Mouse (Mus musculus): ENCODE results near the gene Npas1. TPM values are rescaled to one million over a fixed set of nuclear protein-coding genes. Genes with fewer than 3 reads are reported as not detected.
A peak's percentile ranks its signal among the peaks of the same experiment; 100 is the strongest.

Gene Npas1
- not detected in 2 replicates for total RNA-seq (2017)

DNA sequence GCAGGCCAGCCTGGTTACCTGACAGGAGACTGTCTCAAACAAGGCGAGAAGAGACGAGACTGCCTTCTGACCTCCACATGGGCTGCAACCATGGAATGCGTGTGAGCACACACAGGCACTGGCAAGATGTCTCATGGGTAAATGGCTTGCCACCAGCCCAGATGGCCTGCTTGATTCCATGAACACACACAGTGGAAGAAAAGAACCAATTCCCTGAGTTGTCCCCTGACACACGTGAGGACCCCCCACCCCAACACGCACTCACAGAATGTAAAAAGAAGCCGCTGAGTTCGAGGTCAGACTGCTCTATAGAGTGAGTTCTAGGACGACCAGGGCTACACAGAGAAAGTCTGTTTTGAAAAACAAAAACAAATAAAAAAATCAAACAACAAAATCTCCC, at the start of gene Npas1:
Gene Npas1 (minus strand): TSS at position 101 of the 400 bp plus-strand sequence.
- ATAC-seq (ENCODE audit: extremely low read depth, insufficient number of reproducible peaks, low FRiP score, poor library complexity, severe bottlenecking) = no peak

- no peak for ATAC-seq (ENCODE audit: extremely low read depth, insufficient number of reproducible peaks, low FRiP score, poor library complexity, severe bottlenecking)
These were observed 48.5 kb upstream of the Npas1 start for GRCm38 (mm10) chr7:16525995-16526394.

DNA sequence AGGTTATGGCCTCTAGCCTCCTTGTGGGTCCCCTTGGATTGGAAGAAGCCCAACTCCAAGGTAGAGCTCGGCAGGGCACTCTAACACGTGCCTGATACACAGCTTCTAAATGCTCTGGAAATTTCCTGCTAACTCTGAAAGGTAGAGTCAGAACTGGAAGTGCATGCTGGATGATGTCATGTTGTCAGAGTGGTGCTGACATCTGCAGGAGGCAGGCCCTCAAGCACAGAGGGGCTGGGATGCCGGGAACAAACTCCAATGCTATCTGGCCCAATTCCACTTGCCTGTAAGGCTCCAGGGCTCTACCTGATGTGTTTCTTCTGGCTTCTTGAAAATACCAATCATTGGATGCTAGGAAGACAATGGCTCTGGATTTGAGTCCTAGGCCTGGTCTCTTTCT, 47.9 kb upstream of the Npas1 start:
- no peak for ATAC-seq (ENCODE audit: extremely low read depth, insufficient number of reproducible peaks, low FRiP score, poor library complexity, severe bottlenecking)

DNA sequence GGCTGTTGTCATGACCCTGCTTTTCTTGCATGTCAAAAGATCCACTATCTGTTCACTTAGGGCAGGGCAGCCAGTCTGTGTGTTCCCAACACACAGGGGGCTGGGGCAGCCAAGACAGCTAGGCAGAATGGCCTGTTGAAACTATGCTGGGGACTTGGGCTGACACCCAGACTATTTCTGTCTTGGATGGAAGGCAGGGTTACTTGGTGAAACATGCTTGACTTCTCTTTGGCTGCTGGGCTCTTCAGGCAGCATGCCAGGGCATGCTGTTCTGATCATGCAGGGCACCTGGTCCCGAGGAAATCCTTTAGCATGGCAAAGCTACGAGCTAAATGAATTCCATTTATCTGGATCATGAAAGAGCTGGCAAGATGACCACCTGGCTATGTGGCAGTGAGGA, 46.8 kb upstream of the Npas1 start:
- no peak for ATAC-seq (ENCODE audit: extremely low read depth, insufficient number of reproducible peaks, low FRiP score, poor library complexity, severe bottlenecking)

DNA sequence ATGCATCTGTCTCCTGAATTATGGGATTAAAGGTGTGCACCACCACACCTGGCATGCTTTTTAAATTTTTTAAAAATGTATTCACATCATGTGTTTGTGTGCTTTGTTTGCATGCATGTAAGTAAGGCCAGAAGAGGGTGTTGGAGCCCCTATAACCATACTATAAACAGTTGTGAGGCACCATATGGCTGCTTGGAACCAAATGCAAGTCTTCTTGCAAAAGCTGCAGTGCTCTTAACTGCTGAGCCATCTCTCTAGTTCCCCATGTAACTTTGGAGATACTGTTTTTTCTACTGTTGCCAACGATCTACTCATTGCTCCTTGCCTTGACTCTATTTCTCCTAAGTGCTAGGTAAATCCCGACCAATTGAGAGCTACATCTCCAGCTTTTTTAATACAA, 41.8 kb upstream of the Npas1 start:
- no peak for ATAC-seq (ENCODE audit: extremely low read depth, insufficient number of reproducible peaks, low FRiP score, poor library complexity, severe bottlenecking)

GRCm38 (mm10) chr7:16517198-16517597, 39.7 kb upstream of the Npas1 start:
- ATAC-seq (ENCODE audit: extremely low read depth, insufficient number of reproducible peaks, low FRiP score, poor library complexity, severe bottlenecking) = no peak

DNA sequence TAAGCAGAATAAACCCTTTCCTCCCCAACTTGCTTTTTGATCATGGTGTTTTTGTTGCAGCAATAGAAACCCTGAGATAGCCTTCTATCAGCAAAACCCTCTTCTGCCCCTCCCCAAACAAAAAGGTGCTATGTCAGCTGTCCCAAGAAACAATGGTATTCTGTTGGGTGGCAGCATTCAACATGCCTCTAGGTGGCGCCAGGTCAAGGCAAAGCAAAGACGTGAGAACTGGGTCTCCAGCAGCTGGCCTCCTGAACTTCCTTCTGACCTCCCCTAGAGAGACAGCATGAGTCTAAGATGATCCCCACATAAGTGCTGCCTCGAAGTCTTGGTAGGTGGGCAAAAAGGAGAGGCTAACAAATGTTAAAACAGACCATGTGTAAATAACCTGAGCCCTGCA, 29.8 kb upstream of the Npas1 start:
- peak; percentile 70; the same call in 1 of the 2 replicates for ATAC-seq (ENCODE audit: extremely low read depth, insufficient number of reproducible peaks, low FRiP score, poor library complexity, severe bottlenecking)

DNA sequence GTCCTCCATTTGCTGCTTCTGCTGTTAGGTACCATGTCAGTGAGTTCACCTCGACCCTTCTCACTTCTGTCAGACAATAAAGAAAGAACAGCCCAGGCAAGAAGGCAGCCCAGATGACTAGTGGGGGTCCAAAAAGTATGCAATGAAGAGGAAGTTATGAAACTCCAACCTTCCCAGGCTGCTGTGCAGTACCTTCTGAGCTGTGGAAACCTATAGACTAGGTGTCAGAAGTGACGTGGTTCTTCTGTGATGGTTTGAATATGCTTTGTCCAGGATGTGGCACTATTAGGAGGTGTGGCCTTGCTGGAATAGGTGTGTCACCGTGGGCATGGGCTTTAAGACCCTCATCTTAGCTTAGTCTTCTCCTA, 27.7 kb upstream of the Npas1 start:
- no peak for ATAC-seq (ENCODE audit: extremely low read depth, insufficient number of reproducible peaks, low FRiP score, poor library complexity, severe bottlenecking)

- ATAC-seq (ENCODE audit: extremely low read depth, insufficient number of reproducible peaks, low FRiP score, poor library complexity, severe bottlenecking) = no peak
These were observed 27.2 kb upstream of the Npas1 start for GRCm38 (mm10) chr7:16504573-16505225.

- no peak for ATAC-seq (ENCODE audit: extremely low read depth, insufficient number of reproducible peaks, low FRiP score, poor library complexity, severe bottlenecking)
These were observed 24.0 kb upstream of the Npas1 start for GRCm38 (mm10) chr7:16501571-16501970.

GRCm38 (mm10) chr7:16499671-16500104, 22.2 kb upstream of the Npas1 start:
- ATAC-seq (ENCODE audit: extremely low read depth, insufficient number of reproducible peaks, low FRiP score, poor library complexity, severe bottlenecking) = no peak

DNA sequence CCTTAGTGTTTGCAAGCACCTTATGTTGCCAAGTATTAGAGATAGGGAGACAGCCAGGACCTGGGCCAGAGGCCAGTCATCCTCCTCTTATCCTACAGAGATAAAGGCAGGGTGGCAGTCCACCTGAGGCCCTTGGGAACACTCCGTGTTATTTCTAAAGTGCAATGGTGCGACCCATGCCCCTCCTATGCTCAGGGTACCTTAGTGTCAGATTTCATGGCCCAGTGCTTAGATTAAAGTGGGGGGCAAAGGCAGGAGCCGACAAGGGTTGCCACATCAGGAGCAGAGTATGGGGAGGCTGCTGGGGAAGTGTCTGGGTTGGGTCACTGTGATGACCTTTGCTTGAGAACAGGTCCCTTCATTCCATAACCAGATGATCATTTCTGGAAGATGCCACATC, 18.7 kb upstream of the Npas1 start:
- ATAC-seq (ENCODE audit: extremely low read depth, insufficient number of reproducible peaks, low FRiP score, poor library complexity, severe bottlenecking) = no peak

GRCm38 (mm10) chr7:16493361-16493760, 15.8 kb upstream of the Npas1 start:
- ATAC-seq (ENCODE audit: extremely low read depth, insufficient number of reproducible peaks, low FRiP score, poor library complexity, severe bottlenecking) = no peak

- ATAC-seq (ENCODE audit: extremely low read depth, insufficient number of reproducible peaks, low FRiP score, poor library complexity, severe bottlenecking) = no peak
These were observed 14.7 kb upstream of the Npas1 start for GRCm38 (mm10) chr7:16492211-16492610.

DNA sequence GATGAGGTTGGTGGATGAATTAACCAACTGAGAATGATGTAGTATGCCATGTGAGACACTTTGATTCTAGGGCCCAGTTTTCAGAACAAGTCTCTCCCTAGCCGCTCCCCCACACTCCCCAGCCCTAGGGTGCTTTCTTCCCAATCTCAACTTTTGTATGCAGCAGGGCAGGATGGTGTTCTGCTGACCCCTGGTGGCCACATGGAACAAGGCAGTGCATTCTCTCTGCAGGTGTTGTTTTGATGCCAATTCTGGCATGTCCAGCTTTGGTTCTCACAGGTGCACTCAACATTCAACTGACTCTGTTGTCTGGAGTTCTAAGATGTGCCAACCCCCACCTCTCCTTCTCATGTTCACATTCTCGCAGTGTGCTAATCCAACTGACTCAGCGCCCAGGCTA, 14.2 kb upstream of the Npas1 start:
- ATAC-seq (ENCODE audit: extremely low read depth, insufficient number of reproducible peaks, low FRiP score, poor library complexity, severe bottlenecking) = peak; percentile 52

DNA sequence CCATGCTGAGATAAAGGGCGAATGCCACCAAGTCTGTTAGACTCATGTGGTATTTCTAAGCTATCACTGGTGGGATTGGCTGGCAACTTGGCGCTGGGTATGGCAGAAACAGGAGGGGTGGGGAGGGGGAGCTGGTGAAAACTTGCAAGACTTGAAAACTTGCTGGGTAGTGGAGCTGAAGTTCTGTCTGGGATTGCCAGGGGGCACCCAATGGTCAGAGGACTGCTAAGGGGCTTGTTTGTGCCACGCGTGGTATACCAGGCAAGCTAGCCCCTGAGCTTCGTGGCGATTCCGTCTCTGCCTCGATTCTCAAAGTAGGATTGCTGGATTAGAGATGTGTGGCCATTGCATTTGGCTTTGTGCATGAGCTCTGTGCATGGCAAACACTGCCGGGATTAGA, 12.4 kb upstream of the Npas1 start:
- ATAC-seq (ENCODE audit: extremely low read depth, insufficient number of reproducible peaks, low FRiP score, poor library complexity, severe bottlenecking) = no peak

- ATAC-seq (ENCODE audit: extremely low read depth, insufficient number of reproducible peaks, low FRiP score, poor library complexity, severe bottlenecking) = no peak
These were observed 11.3 kb upstream of the Npas1 start for GRCm38 (mm10) chr7:16488816-16489215.

- ATAC-seq (ENCODE audit: extremely low read depth, insufficient number of reproducible peaks, low FRiP score, poor library complexity, severe bottlenecking) = no peak
These were observed 933 bp downstream of the Npas1 start for GRCm38 (mm10) chr7:16476600-16476989.

GRCm38 (mm10) chr7:16475764-16476599, 1.5 kb downstream of the Npas1 start:
- no peak for ATAC-seq (ENCODE audit: extremely low read depth, insufficient number of reproducible peaks, low FRiP score, poor library complexity, severe bottlenecking)

DNA sequence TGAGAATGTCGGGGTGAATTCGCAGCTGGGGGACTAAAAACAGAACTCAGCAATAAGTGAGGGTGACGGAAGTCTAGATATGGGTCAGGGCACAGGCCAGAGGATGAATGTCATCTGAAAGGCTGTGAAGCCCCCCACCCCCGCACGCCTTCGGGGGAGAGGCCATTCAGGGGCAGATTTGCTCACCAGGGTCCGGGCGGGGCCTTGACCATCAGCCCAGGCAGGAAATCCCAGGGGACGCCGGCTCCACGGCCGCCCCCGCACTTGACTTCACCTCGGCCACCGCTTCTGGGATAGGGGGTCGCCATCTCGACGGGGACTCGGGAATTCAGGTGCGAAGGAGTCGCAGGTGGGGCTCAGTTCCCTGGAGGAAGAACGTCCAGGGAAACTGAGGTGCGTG, 2.2 kb downstream of the Npas1 start:
- no peak for ATAC-seq (ENCODE audit: extremely low read depth, insufficient number of reproducible peaks, low FRiP score, poor library complexity, severe bottlenecking)

All from neutrophil, adult 5-6 weeks (primary cell).